Mouse (Mus musculus) neural tube, embryonic 12.5 days (tissue): ENCODE data around the gene Mgmt. TPM values are rescaled to one million over a fixed set of nuclear protein-coding genes. Genes with fewer than 3 reads are reported as not detected.

Experiments used
- ATAC-seq: fragments of 200-750 bp; cut with Nextera tagmentation; 2 replicates; pipeline ENCODE4 v1.8.0; 2017; ENCODE audit warnings: low read depth, mild to moderate bottlenecking, moderate TSS enrichment, moderate library complexity; ENCODE audit not compliant: low FRiP score
- H3K27ac ChIP-seq: fragments of 300-500 bp; sonication (generic); 2 replicates; pipeline ENCODE4 v1.5.1; 2016
- H3K27me3 ChIP-seq: fragments of 300-500 bp; sonication (generic); replicated peaks from 2 replicates; pipeline ENCODE4 v1.6.1; 2016; ENCODE audit warnings: mild to moderate bottlenecking
- H3K36me3 ChIP-seq: fragments of 300-500 bp; sonication (generic); 2 replicates; pipeline ENCODE4 v1.6.1; 2016; ENCODE audit warnings: mild to moderate bottlenecking
- H3K4me1 ChIP-seq: fragments of 300-500 bp; sonication (generic); 2 replicates; pipeline ENCODE4 v1.6.1; 2016
- H3K4me2 ChIP-seq: fragments of 300-500 bp; sonication (generic); replicated peaks from 2 replicates; pipeline ENCODE4 v1.6.1; 2016; ENCODE audit warnings: mild to moderate bottlenecking
- H3K4me3 ChIP-seq: fragments of 300-500 bp; sonication (generic); 2 replicates; pipeline ENCODE4 v1.5.1; 2016
- H3K9ac ChIP-seq: fragments of 300-500 bp; sonication (generic); 2 replicates; pipeline ENCODE4 v1.6.1; 2016; ENCODE audit warnings: mild to moderate bottlenecking
- H3K9me3 ChIP-seq: fragments of 300-500 bp; sonication (generic); 2 replicates; pipeline ENCODE4 v1.6.1; 2016; ENCODE audit warnings: mild to moderate bottlenecking
- WGBS: fragments of 180-500 bp; shearing (Covaris S2); methylation state at CpG from one replicate; pipeline ENCODE4 v1.1.7; 2016; 5-methylcytosine and 5-hydroxymethylcytosine counted together
- polyA plus RNA-seq: library from polyadenylated mRNA; unstranded; fragments of >200 nt; fragmentation: Nextera tagmentation; extraction: Ambion mirVana; gene quantifications from 2 replicates; pipeline ENCODE4 v1.2.1, GENCODE M21; 2016

Mgmt gene
- polyA plus RNA-seq, 1 experiment from 2014 or later: 2.6 TPM

DNA sequence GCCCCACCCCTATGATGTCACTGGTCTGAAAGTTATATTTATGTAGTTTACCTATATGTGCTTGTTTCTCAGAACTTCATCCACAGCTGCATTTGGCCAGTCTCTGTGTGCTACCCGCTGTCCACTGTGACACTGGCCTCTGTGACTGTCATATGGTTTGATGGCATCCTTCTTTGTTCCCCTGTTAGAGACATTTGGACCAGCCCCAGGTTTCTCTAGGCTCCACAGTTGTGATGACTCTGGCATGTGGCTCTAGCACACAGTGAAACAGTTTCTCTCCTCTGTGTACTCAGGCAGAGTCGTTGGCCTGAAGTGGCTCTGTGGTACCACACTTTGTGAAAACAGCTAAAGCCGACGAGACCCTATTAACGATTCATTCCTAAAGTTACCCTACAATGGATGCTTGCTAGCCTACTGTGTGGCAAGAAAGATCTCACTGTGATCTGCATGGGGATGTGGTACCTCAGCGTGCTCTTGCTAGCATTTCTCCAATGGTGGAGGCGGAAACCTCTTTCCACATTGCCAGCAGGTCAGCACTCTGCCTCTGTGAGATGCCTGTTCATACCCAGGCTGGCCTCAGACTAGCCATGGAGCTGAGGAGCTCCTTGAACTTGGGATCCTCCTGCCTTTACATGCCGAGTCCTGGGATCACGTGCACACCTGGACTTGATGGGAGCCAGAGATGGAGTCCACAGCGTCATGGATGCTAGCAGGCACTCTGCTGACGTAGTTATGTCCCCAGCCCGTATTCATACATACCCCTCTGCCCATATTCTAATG is 26.8 kb downstream of the Mgmt start:
- Histone ChIP-seq H3K4me3 (no peak overlapping the region), H3K27me3 (no peaks in the 10 kb centered on the region), H3K9ac (no peak overlapping the region), H3K4me1 (peaks cover 9% of the 10 kb centered on the region), H3K4me2 (no peak overlapping the region), H3K27ac (no peak overlapping the region), H3K36me3 (no peaks in the 10 kb centered on the region), H3K9me3 (no peaks in the 10 kb centered on the region)
- ATAC-seq: no peak
- WGBS: 92% methylated on average over 12 of the region's 12 CpGs

DNA sequence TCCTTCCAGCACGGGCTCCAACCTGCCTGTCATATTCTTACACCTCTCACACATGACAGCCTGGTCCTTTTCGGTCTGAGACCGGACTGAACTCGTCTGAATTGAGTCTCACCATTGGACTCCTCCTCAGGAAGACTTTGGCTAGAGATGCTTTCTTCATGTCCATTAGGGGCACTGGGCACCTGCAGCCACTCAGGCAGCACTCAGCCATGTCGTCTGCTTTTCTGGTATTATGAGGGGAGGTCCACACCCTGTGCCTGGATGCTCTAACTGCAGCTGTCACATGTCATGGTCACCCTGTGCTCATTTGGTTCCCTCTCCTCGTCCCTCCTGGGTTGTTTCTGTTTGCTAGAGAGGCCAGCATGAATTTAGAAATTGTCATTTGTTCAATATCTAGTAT is 27.8 kb downstream of the Mgmt start:
- Histone ChIP-seq H3K4me1 (peaks cover 16% of the 10 kb centered on the region), H3K4me2 (no peak overlapping the region), H3K4me3 (no peak overlapping the region), H3K27ac (no peak overlapping the region), H3K27me3 (no peaks in the 10 kb centered on the region), H3K36me3 (no peaks in the 10 kb centered on the region), H3K9me3 (no peaks in the 10 kb centered on the region), H3K9ac (no peak overlapping the region)
- 81% methylated on average over 6 of the region's 6 CpGs for WGBS
- ATAC-seq: no peak

DNA sequence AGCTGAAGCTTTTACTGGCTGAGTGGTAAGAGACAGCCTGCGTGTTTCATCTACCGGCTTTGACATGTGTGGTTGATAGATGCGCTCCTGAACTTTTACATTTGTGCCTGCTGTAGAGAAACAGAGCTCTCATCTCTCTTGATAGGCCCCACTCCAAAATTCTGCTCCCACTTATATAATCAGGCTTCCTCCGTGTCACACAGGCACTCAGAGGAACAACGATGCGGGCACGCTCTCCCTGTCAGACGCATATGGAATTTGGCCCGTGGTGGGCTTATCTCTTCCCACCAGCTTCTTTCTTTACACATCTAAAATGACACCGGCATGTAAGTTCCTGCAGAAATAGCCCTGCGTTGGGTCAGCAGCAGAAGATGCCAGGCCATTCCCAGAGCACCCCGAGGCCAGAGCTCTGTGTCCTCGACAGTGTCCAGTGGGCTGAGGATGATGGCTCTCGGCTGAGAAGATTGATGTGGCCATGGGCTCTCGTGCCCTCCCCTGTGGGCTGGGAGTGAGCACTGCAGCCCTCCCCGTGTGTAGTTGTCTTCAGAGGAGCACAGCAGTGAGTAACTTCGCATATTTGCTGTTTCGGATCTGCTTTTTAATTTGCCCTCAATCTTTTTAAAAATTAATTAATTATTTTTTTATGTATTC is 30.3 kb downstream of the Mgmt start:
- no peak overlapping the region for H3K4me3 ChIP-seq
- ATAC-seq: no peak
- no peaks in the 10 kb centered on the region for H3K9me3 ChIP-seq
- H3K27ac ChIP-seq: no peak overlapping the region
- WGBS: 70% methylated on average over 18 of the region's 18 CpGs
- no peak overlapping the region for H3K4me2 ChIP-seq
- no peak overlapping the region for H3K9ac ChIP-seq
- no peaks in the 10 kb centered on the region for H3K36me3 ChIP-seq
- H3K4me1 ChIP-seq: peaks cover 16% of the 10 kb centered on the region
- no peaks in the 10 kb centered on the region for H3K27me3 ChIP-seq

DNA sequence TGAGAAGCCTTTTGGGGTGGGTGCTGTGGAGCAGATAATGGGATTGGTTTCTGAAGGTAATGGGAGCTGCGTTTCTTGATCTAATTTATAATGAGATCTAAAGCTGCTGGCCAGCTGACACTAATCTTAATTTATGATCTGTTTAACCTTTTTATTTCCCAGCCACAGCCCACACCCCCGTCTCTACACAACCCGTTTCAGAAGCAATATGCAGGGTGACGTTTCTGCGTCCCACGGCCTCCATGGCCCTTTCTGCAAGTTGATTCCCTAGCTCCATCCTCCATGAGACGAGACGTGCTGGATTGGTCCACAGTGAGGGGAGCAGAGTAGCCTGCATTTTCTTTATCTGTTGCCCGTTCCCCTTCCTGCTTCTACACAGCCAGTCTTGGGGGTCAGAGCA is 31.8 kb downstream of the Mgmt start:
- Histone ChIP-seq H3K27ac (no peak overlapping the region), H3K4me1 (peaks cover 16% of the 10 kb centered on the region), H3K9me3 (no peaks in the 10 kb centered on the region), H3K4me2 (no peak overlapping the region), H3K27me3 (no peaks in the 10 kb centered on the region), H3K4me3 (no peak overlapping the region), H3K9ac (no peak overlapping the region), H3K36me3 (no peaks in the 10 kb centered on the region)
- no peak for ATAC-seq
- 36% methylated on average over 9 of the region's 9 CpGs for WGBS

DNA sequence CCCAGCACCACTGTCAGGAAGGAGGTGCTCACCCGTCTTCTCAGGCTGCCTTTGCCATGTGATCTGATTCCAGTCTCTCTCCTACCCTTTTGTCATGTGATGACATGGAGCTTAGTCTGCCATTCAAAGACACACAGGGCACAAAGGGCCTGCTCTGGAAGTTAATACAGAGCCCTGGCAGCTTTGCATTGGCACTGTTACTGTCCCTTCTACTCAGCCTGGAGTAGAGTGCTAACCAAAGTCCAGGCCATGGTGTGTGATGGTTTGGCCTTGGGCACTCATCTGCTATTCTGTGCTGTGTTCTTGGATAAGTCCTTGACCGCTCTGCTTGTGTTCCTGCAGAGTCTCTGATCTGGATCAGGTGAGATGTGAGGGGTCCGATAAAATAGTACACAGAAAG is 36.0 kb downstream of the Mgmt start:
- Histone ChIP-seq H3K9me3 (no peaks in the 10 kb centered on the region), H3K36me3 (no peaks in the 10 kb centered on the region), H3K4me1 (peaks cover 9% of the 10 kb centered on the region), H3K27me3 (no peaks in the 10 kb centered on the region), H3K27ac (no peak overlapping the region), H3K4me2 (no peak overlapping the region), H3K9ac (no peak overlapping the region), H3K4me3 (no peak overlapping the region)
- ATAC-seq: no peak
- 83% methylated on average over 3 of the region's 3 CpGs for WGBS

DNA sequence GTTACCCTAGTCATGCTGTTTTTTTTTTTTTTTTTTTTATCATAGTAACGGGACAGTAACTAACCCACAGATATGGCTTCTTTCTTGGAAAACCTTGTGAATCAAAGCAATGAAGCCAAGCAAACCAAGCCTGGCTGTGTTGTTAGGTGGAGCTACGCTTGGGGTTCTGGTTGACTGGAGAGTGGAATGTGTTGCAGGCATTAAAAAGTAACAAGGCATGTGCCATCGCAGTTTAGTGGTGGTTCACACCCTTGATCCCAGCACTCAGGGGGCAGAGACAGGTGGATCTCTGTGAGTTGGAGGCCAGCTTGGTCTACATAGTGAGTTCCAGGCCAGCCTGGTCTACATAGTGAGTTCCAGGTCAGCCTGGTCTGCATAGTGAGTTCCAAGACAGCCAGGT is 39.0 kb downstream of the Mgmt start:
- Histone ChIP-seq H3K27ac (no peak overlapping the region), H3K9me3 (no peaks in the 10 kb centered on the region), H3K4me3 (no peak overlapping the region), H3K4me1 (no peaks in the 10 kb centered on the region), H3K4me2 (no peak overlapping the region), H3K27me3 (no peaks in the 10 kb centered on the region), H3K36me3 (no peaks in the 10 kb centered on the region), H3K9ac (no peak overlapping the region)
- 92% methylated on average over 3 of the region's 3 CpGs for WGBS
- ATAC-seq: no peak

DNA sequence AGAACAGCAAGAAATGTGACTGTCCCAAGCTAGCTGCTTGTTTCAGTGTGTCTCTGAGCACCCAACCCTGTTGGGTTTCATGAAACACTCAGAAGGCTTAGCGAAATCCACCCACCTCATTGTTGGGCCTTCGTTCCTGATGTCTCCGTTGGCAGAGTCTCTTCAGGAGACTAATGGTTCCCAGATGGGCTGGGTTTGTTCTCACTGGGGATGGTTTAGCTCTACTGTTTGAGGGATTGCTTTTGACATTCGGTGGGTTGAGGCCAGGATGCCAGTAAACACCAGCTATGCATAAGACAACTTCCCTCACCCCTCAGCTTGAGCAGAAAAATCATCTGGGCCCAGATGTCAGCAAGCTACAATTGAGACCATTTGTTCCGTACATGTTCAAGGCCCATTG is 39.9 kb downstream of the Mgmt start:
- Histone ChIP-seq H3K27me3 (no peaks in the 10 kb centered on the region), H3K9me3 (no peaks in the 10 kb centered on the region), H3K4me1 (no peaks in the 10 kb centered on the region), H3K9ac (no peak overlapping the region), H3K27ac (no peak overlapping the region), H3K36me3 (no peaks in the 10 kb centered on the region), H3K4me2 (no peak overlapping the region), H3K4me3 (no peak overlapping the region)
- no peak for ATAC-seq
- WGBS: 82% methylated on average over 5 of the region's 5 CpGs

DNA sequence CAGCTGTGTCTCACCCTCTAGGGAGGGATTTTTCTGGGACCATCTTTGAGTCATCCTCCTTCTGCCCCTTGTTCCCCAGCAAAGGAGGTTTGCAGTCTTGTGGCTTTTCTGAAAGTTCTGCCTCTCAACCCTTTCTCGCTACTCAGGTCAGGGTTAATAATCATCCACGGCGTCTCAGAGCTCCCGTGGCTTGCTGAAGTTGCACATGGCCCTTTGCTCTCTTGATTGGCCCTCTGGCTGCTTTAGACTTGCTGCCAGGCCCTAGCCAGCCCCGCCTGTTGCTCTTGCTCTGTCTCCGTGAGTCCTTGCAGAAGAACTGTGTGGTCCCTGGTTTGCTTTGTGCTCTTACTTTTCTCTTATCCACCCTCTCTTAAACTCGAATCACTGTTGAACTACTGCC is 40.4 kb downstream of the Mgmt start:
- Histone ChIP-seq H3K9ac (no peak overlapping the region), H3K4me3 (no peak overlapping the region), H3K4me2 (no peak overlapping the region), H3K36me3 (no peaks in the 10 kb centered on the region), H3K27ac (no peak overlapping the region), H3K27me3 (no peaks in the 10 kb centered on the region), H3K9me3 (no peaks in the 10 kb centered on the region), H3K4me1 (no peaks in the 10 kb centered on the region)
- ATAC-seq: no peak
- 75% methylated on average over 7 of the region's 7 CpGs for WGBS

DNA sequence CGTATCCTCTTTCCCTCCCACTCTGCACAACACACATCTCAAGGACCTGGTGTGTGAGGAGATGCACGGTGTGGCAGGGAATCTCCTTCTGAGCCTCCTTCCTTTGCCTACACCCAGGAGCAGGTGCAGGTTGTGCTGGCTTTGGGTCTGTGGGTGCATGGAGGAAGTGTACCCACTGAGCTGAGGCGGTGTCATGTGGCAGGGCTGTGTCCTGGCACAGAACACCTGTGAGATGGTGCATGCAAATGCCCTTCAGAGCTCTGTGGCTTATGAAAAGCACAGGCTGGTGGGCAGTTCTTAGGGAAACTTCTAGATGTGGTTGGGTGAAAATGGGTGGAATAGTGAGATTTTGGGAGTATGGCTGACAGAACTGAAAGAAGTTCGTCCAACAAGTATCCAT is 44.0 kb downstream of the Mgmt start:
- no peak overlapping the region for H3K27ac ChIP-seq
- no peaks in the 10 kb centered on the region for H3K27me3 ChIP-seq
- no peaks in the 10 kb centered on the region for H3K4me1 ChIP-seq
- 90% methylated on average over 4 of the region's 4 CpGs for WGBS
- H3K9ac ChIP-seq: no peak overlapping the region
- H3K4me3 ChIP-seq: no peak overlapping the region
- H3K4me2 ChIP-seq: no peak overlapping the region
- H3K9me3 ChIP-seq: no peaks in the 10 kb centered on the region
- ATAC-seq: no peak
- H3K36me3 ChIP-seq: no peaks in the 10 kb centered on the region

DNA sequence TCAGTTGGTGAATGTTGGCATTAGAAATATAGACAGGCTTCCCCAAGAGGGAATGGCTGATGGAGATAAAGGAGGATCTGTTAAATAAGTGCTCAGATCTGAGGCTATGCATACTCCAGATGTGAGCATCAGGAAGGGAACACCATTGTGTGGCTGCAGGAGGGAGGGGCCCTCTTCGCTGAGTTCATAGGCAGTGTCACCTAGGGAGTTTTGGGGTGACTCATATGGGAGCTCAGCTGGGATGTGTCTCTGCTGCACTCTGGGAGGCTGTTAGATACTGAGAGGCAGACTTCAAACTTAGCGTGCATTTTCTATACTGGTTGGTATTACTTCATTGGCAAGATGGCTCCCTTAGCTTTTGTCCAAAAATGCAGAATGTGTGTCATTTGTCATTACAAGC is 48.0 kb downstream of the Mgmt start:
- no peak for ATAC-seq
- no peaks in the 10 kb centered on the region for H3K36me3 ChIP-seq
- H3K9me3 ChIP-seq: no peaks in the 10 kb centered on the region
- no peak overlapping the region for H3K4me3 ChIP-seq
- 89% methylated on average over 2 of the region's 2 CpGs for WGBS
- H3K4me1 ChIP-seq: no peaks in the 10 kb centered on the region
- no peak overlapping the region for H3K27ac ChIP-seq
- H3K27me3 ChIP-seq: no peaks in the 10 kb centered on the region; the same call in 1 of the 2 replicates
- H3K4me2 ChIP-seq: no peak overlapping the region
- H3K9ac ChIP-seq: no peak overlapping the region

DNA sequence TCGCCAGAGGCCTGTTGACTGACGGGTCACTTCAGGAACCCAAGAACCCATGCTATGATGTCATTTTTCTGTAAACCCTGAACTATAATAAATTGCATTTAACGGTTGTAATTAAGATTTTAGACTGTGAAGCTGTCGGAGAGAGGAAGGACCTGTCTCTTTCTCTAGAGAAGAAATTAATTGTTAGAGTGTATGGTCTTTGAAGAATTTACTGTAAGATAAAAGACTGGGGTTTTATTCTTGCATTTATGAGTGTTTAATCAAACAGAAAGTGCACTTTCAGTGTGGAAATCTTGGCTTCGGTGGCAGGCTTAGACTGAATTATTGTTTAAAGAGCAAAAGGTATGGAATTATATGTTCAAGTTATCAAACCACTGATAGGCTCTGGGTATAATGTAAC is 49.5 kb downstream of the Mgmt start:
- Histone ChIP-seq H3K36me3 (no peaks in the 10 kb centered on the region), H3K9me3 (no peaks in the 10 kb centered on the region), H3K4me2 (no peak overlapping the region), H3K9ac (no peak overlapping the region), H3K27me3 (no peaks in the 10 kb centered on the region; the same call in 1 of the 2 replicates), H3K4me1 (peaks cover 6% of the 10 kb centered on the region; the same call in 1 of the 2 replicates), H3K4me3 (no peak overlapping the region), H3K27ac (no peak overlapping the region)
- no peak for ATAC-seq
- 84% methylated on average over 5 of the region's 5 CpGs for WGBS

DNA sequence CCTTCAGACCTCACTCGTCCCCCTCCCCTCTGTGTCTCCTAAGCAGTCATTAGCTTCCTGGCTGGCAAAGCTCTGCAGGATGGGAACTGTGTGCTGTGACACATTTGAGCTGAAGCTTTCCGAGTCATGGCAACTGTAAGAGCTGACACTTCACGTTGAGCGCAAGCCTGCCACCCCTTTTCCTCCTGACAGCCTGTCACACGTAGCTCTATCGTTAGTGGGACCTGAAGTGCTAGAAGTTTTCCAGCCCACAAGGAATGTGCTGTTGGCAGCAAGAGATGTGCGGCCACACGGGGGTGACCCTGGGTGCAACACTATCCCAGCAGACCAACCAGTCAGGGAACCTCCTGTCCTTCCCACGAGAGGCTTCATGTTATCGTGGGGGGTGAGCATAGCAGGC is 51.3 kb downstream of the Mgmt start:
- Histone ChIP-seq H3K27ac (no peak overlapping the region), H3K36me3 (no peaks in the 10 kb centered on the region), H3K9me3 (no peaks in the 10 kb centered on the region), H3K4me1 (peaks cover 6% of the 10 kb centered on the region; the same call in 1 of the 2 replicates), H3K4me3 (no peak overlapping the region), H3K27me3 (no peaks in the 10 kb centered on the region; the same call in 1 of the 2 replicates), H3K9ac (no peak overlapping the region), H3K4me2 (no peak overlapping the region)
- WGBS: 82% methylated on average over 10 of the region's 10 CpGs
- ATAC-seq: no peak

DNA sequence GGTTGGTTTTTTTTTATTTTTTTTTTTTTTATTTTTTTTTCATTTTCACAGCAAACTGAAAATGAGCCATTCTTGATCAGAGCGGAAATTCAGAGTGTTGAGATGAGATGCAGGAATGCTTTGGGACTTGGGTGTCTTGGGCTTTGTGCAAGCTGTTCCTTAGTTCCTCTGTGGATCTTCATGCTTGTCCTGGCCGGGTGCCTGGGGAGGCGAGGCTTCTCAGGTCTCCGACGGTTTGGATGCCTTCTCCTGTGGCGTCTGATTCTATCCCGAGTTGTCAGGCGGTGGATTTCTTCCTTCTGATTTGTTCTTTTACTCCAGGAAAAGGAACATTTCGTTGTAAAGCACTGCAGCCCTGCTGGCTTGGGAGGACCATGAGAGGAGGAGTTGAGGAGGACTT is 51.7 kb downstream of the Mgmt start:
- Histone ChIP-seq H3K9me3 (no peaks in the 10 kb centered on the region), H3K9ac (no peak overlapping the region), H3K36me3 (no peaks in the 10 kb centered on the region), H3K27ac (no peak overlapping the region), H3K4me1 (peaks cover 6% of the 10 kb centered on the region; the same call in 1 of the 2 replicates), H3K27me3 (no peaks in the 10 kb centered on the region; the same call in 1 of the 2 replicates), H3K4me2 (no peak overlapping the region), H3K4me3 (no peak overlapping the region)
- ATAC-seq: no peak
- WGBS: 90% methylated on average over 9 of the region's 9 CpGs
